Mouse (Mus musculus) cerebellum, adult 2 months (tissue): ENCODE results near the gene Adam1b.

Experiments
- CTCF ChIP-seq: fragments of 200-500 bp; IDR thresholded peaks from 2 replicates; pipeline ENCODE4 v1.5.1; 2011; ENCODE audit warnings: low read depth, mild to moderate bottlenecking, control low read depth, low read length, moderate library complexity, borderline replicate concordance; ENCODE audit not compliant: insufficient read depth
- POLR2A ChIP-seq: fragments of 200-500 bp; IDR thresholded peaks from 2 replicates; pipeline ENCODE4 v1.6.1; 2011; ENCODE audit warnings: low read length, control low read depth, borderline replicate concordance; ENCODE audit not compliant: insufficient read depth

DNA sequence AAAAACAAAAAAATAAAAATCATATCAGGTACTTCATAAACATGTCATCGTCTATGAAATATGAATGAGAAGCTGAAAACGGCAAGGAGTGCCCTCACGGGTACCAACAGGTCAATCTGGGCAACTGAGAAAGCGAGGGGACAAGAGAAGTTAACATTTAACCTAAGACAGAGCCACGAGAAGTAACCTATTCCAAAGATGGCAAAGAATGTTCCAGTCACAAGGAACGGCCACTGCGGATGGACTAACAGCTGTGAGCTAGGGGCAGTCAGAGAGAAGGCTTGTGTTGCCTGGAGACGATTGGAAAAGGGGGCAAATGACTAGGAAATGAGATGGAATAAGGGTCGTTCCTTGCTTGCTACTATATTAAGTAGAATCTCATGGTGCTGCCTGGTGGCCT is 52.8 kb downstream of the Adam1b start:
- TF ChIP-seq CTCF: no peak
- no peak for TF ChIP-seq POLR2A
